Mouse (Mus musculus) C2C12 (cell line): ENCODE data around the gene Rarb.

Experiments used
- CEBPB ChIP-seq: IDR thresholded peaks from one replicate; pipeline ENCODE4 v1.6.1; 2011; ENCODE audit warnings: low read depth, mild to moderate bottlenecking, control low read depth, moderate library complexity
- CTCF ChIP-seq: IDR thresholded peaks from one replicate; pipeline ENCODE4 v1.5.1; 2011; ENCODE audit not compliant: control insufficient read depth, insufficient read depth, insufficient read length
- FOSL1 ChIP-seq: IDR thresholded peaks from one replicate; pipeline ENCODE4 v1.8.0; 2011; ENCODE audit warnings: mild to moderate bottlenecking, low read length; ENCODE audit not compliant: poor library complexity, insufficient read depth, severe bottlenecking
- MAX ChIP-seq: IDR thresholded peaks from one replicate; pipeline ENCODE4 v1.6.1; 2011; ENCODE audit warnings: mild to moderate bottlenecking, control low read depth
- MYOD1 ChIP-seq: IDR thresholded peaks from one replicate; pipeline ENCODE4 v1.6.1; 2011; ENCODE audit warnings: low read depth; ENCODE audit not compliant: control insufficient read depth, insufficient read length
- MYOG ChIP-seq: IDR thresholded peaks from one replicate; pipeline ENCODE4 v1.6.1; 2011; ENCODE audit not compliant: control insufficient read depth, insufficient read length; ENCODE audit errors: extremely low read depth
- USF1 ChIP-seq: IDR thresholded peaks from one replicate; pipeline ENCODE4 v1.6.1; 2011; ENCODE audit warnings: low read depth, mild to moderate bottlenecking, control low read depth, moderate library complexity

- TF ChIP-seq MYOD1: no peak
- TF ChIP-seq CTCF: no peak
- TF ChIP-seq CEBPB: no peak
- no peak for TF ChIP-seq FOSL1
- TF ChIP-seq MYOG: no peak
- no peak for TF ChIP-seq USF1
- no peak for TF ChIP-seq MAX
Observed at GRCm38 (mm10) chr14:16414163-16414562, 404.8 kb downstream of the Rarb start.
